Mouse (Mus musculus) cerebellum, postnatal 4 days (tissue): ENCODE measurements around the gene Prg3.

Experiments used
- DNase-seq, 2 experiments: peaks; one replicate each; pipeline ENCODE4 v3.0.0; 2022; ENCODE audit warnings: low spot score in 2 of 2, mixed read lengths in 1 of 2

The Prg3 gene

GRCm38 (mm10) chr2:85038336-85038735 lies 50.3 kb downstream of the Prg3 start:
- no peak for DNase-seq
